Mouse (Mus musculus): ENCODE data around the gene Evx1. TPM values are rescaled to one million over a fixed set of nuclear protein-coding genes. Genes with fewer than 3 reads are reported as not detected.

Gene Evx1
- polyA plus RNA-seq, 1 experiment from 2014 or later = not detected

- no peaks in the 10 kb centered on the region for H3K36me3 ChIP-seq (ENCODE audit: control insufficient read depth, insufficient read depth)
- H3K27me3 ChIP-seq (ENCODE audit: control insufficient read depth, insufficient read depth, low read depth, low read length) = peaks cover 22% of the 10 kb centered on the region
- WGBS (ENCODE audit: insufficient replicate concordance) = 46% methylated on average over 12 of the region's 12 CpGs
Measured at GRCm38 (mm10) chr6:52281084-52281483, 32.2 kb upstream of the Evx1 start.

GRCm38 (mm10) chr6:52283896-52284295, 29.4 kb upstream of the Evx1 start:
- Histone ChIP-seq H3K9me3 (replicated peaks; ENCODE audit: control insufficient read depth, low read length) (no peaks in the 10 kb centered on the region), H3K9ac (ENCODE audit: low read depth, low read length) (no peak overlapping the region), H3K27me3 (ENCODE audit: control insufficient read depth, insufficient read depth, low read depth, low read length) (peaks cover 5% of the 10 kb centered on the region), H3K4me3 (ENCODE audit: low read depth, low read length) (no peak overlapping the region), H3K27ac (ENCODE audit: low read length) (no peak overlapping the region), H3K36me3 (ENCODE audit: control insufficient read depth, insufficient read depth) (no peaks in the 10 kb centered on the region), H3K4me1 (ENCODE audit: control insufficient read depth, low read depth, low read length) (no peaks in the 10 kb centered on the region), H3K4me2 (ENCODE audit: low read depth, low read length) (no peak overlapping the region)
- no peak for ATAC-seq (ENCODE audit: low read depth)
- 73% methylated on average over 5 of the region's 5 CpGs for WGBS (ENCODE audit: insufficient replicate concordance)

More at GRCm38 (mm10) chr6:52281084-52281483, 32.2 kb upstream of the Evx1 start:
- ATAC-seq (ENCODE audit: low read depth) = no peak
- H3K4me3 ChIP-seq (ENCODE audit: low read depth, low read length) = no peak overlapping the region
- no peak overlapping the region for H3K9ac ChIP-seq (ENCODE audit: low read depth, low read length)
- H3K9me3 ChIP-seq (replicated peaks; ENCODE audit: control insufficient read depth, low read length) = no peaks in the 10 kb centered on the region
- no peak overlapping the region for H3K27ac ChIP-seq (ENCODE audit: low read length)
- no peak overlapping the region for H3K4me2 ChIP-seq (ENCODE audit: low read depth, low read length)
- H3K4me1 ChIP-seq (ENCODE audit: control insufficient read depth, low read depth, low read length) = no peaks in the 10 kb centered on the region

GRCm38 (mm10) chr6:52290186-52290585, 23.1 kb upstream of the Evx1 start:
- H3K9me3 ChIP-seq (replicated peaks; ENCODE audit: control insufficient read depth, low read length) = no peaks in the 10 kb centered on the region
- no peak overlapping the region for H3K27ac ChIP-seq (ENCODE audit: low read length)
- H3K27me3 ChIP-seq (ENCODE audit: control insufficient read depth, insufficient read depth, low read depth, low read length) = peaks cover 49% of the 10 kb centered on the region
- no peaks in the 10 kb centered on the region for H3K4me1 ChIP-seq (ENCODE audit: control insufficient read depth, low read depth, low read length)
- no peak overlapping the region for H3K4me3 ChIP-seq (ENCODE audit: low read depth, low read length)
- no peaks in the 10 kb centered on the region for H3K36me3 ChIP-seq (ENCODE audit: control insufficient read depth, insufficient read depth)
- H3K9ac ChIP-seq (ENCODE audit: low read depth, low read length) = no peak overlapping the region
- WGBS (ENCODE audit: insufficient replicate concordance) = 16% methylated on average over 12 of the region's 12 CpGs
- ATAC-seq (ENCODE audit: low read depth) = no peak
- no peak overlapping the region for H3K4me2 ChIP-seq (ENCODE audit: low read depth, low read length)

- Histone ChIP-seq H3K4me2 (ENCODE audit: low read depth, low read length) (peak overlapping the region; percentile 17; the same call in 1 of the 2 replicates), H3K9ac (ENCODE audit: low read depth, low read length) (no peak overlapping the region), H3K9me3 (replicated peaks; ENCODE audit: control insufficient read depth, low read length) (no peaks in the 10 kb centered on the region), H3K27me3 (ENCODE audit: control insufficient read depth, insufficient read depth, low read depth, low read length) (peaks cover 49% of the 10 kb centered on the region), H3K36me3 (ENCODE audit: control insufficient read depth, insufficient read depth) (no peaks in the 10 kb centered on the region), H3K27ac (ENCODE audit: low read length) (no peak overlapping the region), H3K4me3 (ENCODE audit: low read depth, low read length) (0 out of 2 replicates have a peak overlapping the region, but pooled peaks have one; percentile 11), H3K4me1 (ENCODE audit: control insufficient read depth, low read depth, low read length) (no peaks in the 10 kb centered on the region)
- no peak for ATAC-seq (ENCODE audit: low read depth)
- 5% methylated on average over 44 of the region's 45 CpGs for WGBS (ENCODE audit: insufficient replicate concordance)
Measured at GRCm38 (mm10) chr6:52291021-52291860, 22.1 kb upstream of the Evx1 start.

GRCm38 (mm10) chr6:52292328-52292727, 21.0 kb upstream of the Evx1 start:
- ATAC-seq (ENCODE audit: low read depth) = no peak
- no peaks in the 10 kb centered on the region for H3K4me1 ChIP-seq (ENCODE audit: control insufficient read depth, low read depth, low read length)
- H3K9me3 ChIP-seq (replicated peaks; ENCODE audit: control insufficient read depth, low read length) = no peaks in the 10 kb centered on the region
- H3K4me3 ChIP-seq (ENCODE audit: low read depth, low read length) = no peak overlapping the region
- WGBS (ENCODE audit: insufficient replicate concordance) = 50% methylated on average over 7 of the region's 7 CpGs
- peaks cover 49% of the 10 kb centered on the region for H3K27me3 ChIP-seq (ENCODE audit: control insufficient read depth, insufficient read depth, low read depth, low read length)
- no peaks in the 10 kb centered on the region for H3K36me3 ChIP-seq (ENCODE audit: control insufficient read depth, insufficient read depth)
- no peak overlapping the region for H3K4me2 ChIP-seq (ENCODE audit: low read depth, low read length)
- H3K9ac ChIP-seq (ENCODE audit: low read depth, low read length) = no peak overlapping the region
- no peak overlapping the region for H3K27ac ChIP-seq (ENCODE audit: low read length)

- WGBS (ENCODE audit: insufficient replicate concordance) = 49% methylated on average over 6 of the region's 6 CpGs
- no peaks in the 10 kb centered on the region for H3K36me3 ChIP-seq (ENCODE audit: control insufficient read depth, insufficient read depth)
- no peak for ATAC-seq (ENCODE audit: low read depth)
- no peak overlapping the region for H3K4me2 ChIP-seq (ENCODE audit: low read depth, low read length)
- peaks cover 41% of the 10 kb centered on the region for H3K27me3 ChIP-seq (ENCODE audit: control insufficient read depth, insufficient read depth, low read depth, low read length)
- H3K27ac ChIP-seq (ENCODE audit: low read length) = no peak overlapping the region
- no peak overlapping the region for H3K9ac ChIP-seq (ENCODE audit: low read depth, low read length)
- H3K9me3 ChIP-seq (replicated peaks; ENCODE audit: control insufficient read depth, low read length) = no peaks in the 10 kb centered on the region
- H3K4me3 ChIP-seq (ENCODE audit: low read depth, low read length) = no peak overlapping the region
- no peaks in the 10 kb centered on the region for H3K4me1 ChIP-seq (ENCODE audit: control insufficient read depth, low read depth, low read length)
Measured at GRCm38 (mm10) chr6:52294616-52295015, 18.7 kb upstream of the Evx1 start.

GRCm38 (mm10) chr6:52298511-52298910, 14.8 kb upstream of the Evx1 start:
- ATAC-seq (ENCODE audit: low read depth) = no peak
- Histone ChIP-seq H3K9me3 (replicated peaks; ENCODE audit: control insufficient read depth, low read length) (no peaks in the 10 kb centered on the region), H3K4me2 (ENCODE audit: low read depth, low read length) (no peak overlapping the region), H3K4me1 (ENCODE audit: control insufficient read depth, low read depth, low read length) (no peaks in the 10 kb centered on the region), H3K4me3 (ENCODE audit: low read depth, low read length) (no peak overlapping the region), H3K27me3 (ENCODE audit: control insufficient read depth, insufficient read depth, low read depth, low read length) (peaks cover 6% of the 10 kb centered on the region), H3K27ac (ENCODE audit: low read length) (no peak overlapping the region), H3K9ac (ENCODE audit: low read depth, low read length) (no peak overlapping the region), H3K36me3 (ENCODE audit: control insufficient read depth, insufficient read depth) (no peaks in the 10 kb centered on the region)
- WGBS (ENCODE audit: insufficient replicate concordance) = 63% methylated on average over 4 of the region's 4 CpGs

GRCm38 (mm10) chr6:52300806-52301205, 12.5 kb upstream of the Evx1 start:
- no peak for ATAC-seq (ENCODE audit: low read depth)
- no peak overlapping the region for H3K4me2 ChIP-seq (ENCODE audit: low read depth, low read length)
- WGBS (ENCODE audit: insufficient replicate concordance) = 52% methylated on average over 4 of the region's 4 CpGs

GRCm38 (mm10) chr6:52303426-52303825, 9.9 kb upstream of the Evx1 start:
- Histone ChIP-seq H3K4me3 (ENCODE audit: low read depth, low read length) (no peak overlapping the region), H3K9me3 (replicated peaks; ENCODE audit: control insufficient read depth, low read length) (no peaks in the 10 kb centered on the region), H3K36me3 (ENCODE audit: control insufficient read depth, insufficient read depth) (no peaks in the 10 kb centered on the region), H3K4me2 (ENCODE audit: low read depth, low read length) (no peak overlapping the region), H3K27me3 (ENCODE audit: control insufficient read depth, insufficient read depth, low read depth, low read length) (peaks cover 29% of the 10 kb centered on the region), H3K27ac (ENCODE audit: low read length) (no peak overlapping the region), H3K4me1 (ENCODE audit: control insufficient read depth, low read depth, low read length) (no peaks in the 10 kb centered on the region), H3K9ac (ENCODE audit: low read depth, low read length) (no peak overlapping the region)
- ATAC-seq (ENCODE audit: low read depth) = no peak
- 20% methylated on average over 3 of the region's 3 CpGs for whole genome bisulfite sequencing (ENCODE audit: insufficient replicate concordance)

More at GRCm38 (mm10) chr6:52300806-52301205, 12.5 kb upstream of the Evx1 start:
- Histone ChIP-seq H3K27me3 (ENCODE audit: control insufficient read depth, insufficient read depth, low read depth, low read length) (peaks cover 8% of the 10 kb centered on the region), H3K9me3 (replicated peaks; ENCODE audit: control insufficient read depth, low read length) (no peaks in the 10 kb centered on the region), H3K36me3 (ENCODE audit: control insufficient read depth, insufficient read depth) (no peaks in the 10 kb centered on the region), H3K4me1 (ENCODE audit: control insufficient read depth, low read depth, low read length) (no peaks in the 10 kb centered on the region), H3K27ac (ENCODE audit: low read length) (no peak overlapping the region), H3K4me3 (ENCODE audit: low read depth, low read length) (no peak overlapping the region), H3K9ac (ENCODE audit: low read depth, low read length) (no peak overlapping the region)

All from liver, embryonic 16.5 days (tissue).